Mouse (Mus musculus): ENCODE data around the gene Ncam1.

DNA sequence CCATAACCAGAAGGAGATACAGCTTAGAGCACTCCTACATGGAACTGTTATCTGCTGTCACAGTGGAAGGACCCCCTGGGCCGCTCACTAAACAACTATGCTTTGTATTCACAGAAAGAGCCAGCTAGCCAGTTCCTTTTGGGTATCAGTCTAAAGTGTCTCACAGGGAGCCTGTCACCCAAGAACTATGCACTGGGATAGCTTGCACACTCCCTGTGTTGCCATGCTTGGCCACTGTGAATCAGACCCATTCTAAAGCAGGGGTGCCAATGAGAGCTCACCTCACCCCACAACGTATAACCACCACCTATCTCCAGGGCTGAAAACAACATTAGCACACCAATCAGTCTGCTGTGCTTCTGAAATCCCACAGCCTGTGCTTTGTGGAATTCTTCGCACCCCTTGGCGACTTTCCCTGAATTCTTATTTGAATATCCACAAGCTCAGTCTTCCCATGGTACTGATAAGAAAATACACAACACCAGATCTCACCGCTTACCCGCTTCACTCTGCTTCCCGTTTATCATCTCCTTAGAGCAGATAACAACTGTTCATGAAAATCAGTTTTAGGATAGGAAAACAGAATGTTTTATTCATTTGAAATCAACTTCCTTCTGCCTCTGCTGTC lies 228.6 kb downstream of the Ncam1 start:
- TF ChIP-seq CTCF (IDR thresholded peaks at IDR 0.05; ENCODE audit: low read depth, low read length) (no peak), POLR2A (IDR thresholded peaks at IDR 0.05; ENCODE audit: insufficient read depth, low read length) (no peak), EP300 (IDR thresholded peaks at IDR 0.05; ENCODE audit: insufficient read depth, low read depth, low read length) (no peak)
